In genomic region chr2:172405011-172405410, GRCm38 (mm10) we compare ENCODE assay signal across 26 mouse cellular contexts. TPM values are rescaled to one million over a fixed set of nuclear protein-coding genes. Genes with fewer than 3 reads are reported as not detected.
"Had no signal": no experiment of that assay in that cellular context is flagged by ENCODE, and none has a peak within 500 bp of the region (broad histone marks: within the 10 kb centered on the region; RNA-seq: fewer than 3 reads in every experiment).

No protein-coding gene starts in this region.

- H3K36me3 ChIP-seq: kidney, embryonic 15.5 days; limb, embryonic 12.5 days; limb, embryonic 15.5 days; midbrain, embryonic 15.5 days; stomach, embryonic 15.5 days had no signal

- DNase-seq: kidney, adult 11 months; kidney, adult 8-10 months; kidney, postnatal 10 days; kidney, postnatal 36 days; left cerebral cortex, postnatal 4 days; liver, postnatal 0 days; lung, embryonic 14.5 days; right cerebral cortex, adult 18-20 months; right cerebral cortex, postnatal 14 days; right cerebral cortex, postnatal 4 days; thymus, postnatal 25 days had no signal

- H3K4me3 ChIP-seq: kidney, embryonic 15.5 days; limb, embryonic 12.5 days; limb, embryonic 15.5 days; midbrain, embryonic 15.5 days; stomach, embryonic 15.5 days had no signal

- H3K4me2 ChIP-seq: kidney, embryonic 15.5 days; limb, embryonic 12.5 days; limb, embryonic 15.5 days; liver, embryonic 11.5 days; lung, embryonic 14.5 days; midbrain, embryonic 11.5 days; midbrain, embryonic 15.5 days; stomach, embryonic 15.5 days had no signal

- ATAC-seq: liver, postnatal 0 days; lung, postnatal 0 days; midbrain, embryonic 15.5 days had no signal

- H3K9ac ChIP-seq: kidney, embryonic 15.5 days; limb, embryonic 12.5 days; limb, embryonic 15.5 days; liver, embryonic 14.5 days; liver, postnatal 0 days; lung, embryonic 14.5 days; midbrain, embryonic 15.5 days; stomach, embryonic 15.5 days had no signal

- H3K9me3 ChIP-seq: kidney, embryonic 15.5 days; limb, embryonic 12.5 days; limb, embryonic 15.5 days; midbrain, embryonic 15.5 days; stomach, embryonic 15.5 days had no signal

- H3K27ac ChIP-seq: kidney, embryonic 15.5 days; limb, embryonic 12.5 days; limb, embryonic 15.5 days; liver, embryonic 14.5 days; midbrain, embryonic 15.5 days; stomach, embryonic 15.5 days had no signal

- H3K4me1 ChIP-seq: limb, embryonic 12.5 days; limb, embryonic 15.5 days; midbrain, embryonic 15.5 days; stomach, embryonic 15.5 days had no signal

- H3K27me3 ChIP-seq: kidney, embryonic 15.5 days; limb, embryonic 15.5 days; midbrain, embryonic 15.5 days; stomach, embryonic 15.5 days had no signal

RNA-seq across cellular contexts. Expression of gene Cass4, which starts 11.4 kb away (rescaled TPM):
- total RNA-seq: megakaryocyte-erythroid progenitor cell, adult 5-6 weeks had no signal

RNA-seq across cellular contexts. Expression of gene Gcnt7, which starts 53.4 kb away (rescaled TPM):
- total RNA-seq: layer of hippocampus, adult 8-10 months; layer of hippocampus, postnatal 14 days; left cerebral cortex, adult 8-10 months; left cerebral cortex, postnatal 14 days; left cerebral cortex, postnatal 4 days; megakaryocyte-erythroid progenitor cell, adult 5-6 weeks had no signal
- polyA plus RNA-seq: macrophage had no signal
